Mouse (Mus musculus) spleen, adult 10 weeks (tissue): ENCODE data around the gene Htr1b. TPM values are rescaled to one million over a fixed set of nuclear protein-coding genes. Genes with fewer than 3 reads are reported as not detected.

ENCODE experiments used
- polyA plus RNA-seq: library from polyadenylated mRNA; stranded (reverse); fragments of 350-450 nt; fragmentation: Illumina TruSeq; extraction: RNeasy Lipid Tissue Mini Kit (QIAGEN cat#74804); gene quantifications from one replicate; pipeline ENCODE4 v1.2.3, GENCODE M21; 2015; ENCODE audit warnings: low replicate concordance; ENCODE audit not compliant: insufficient read depth

Gene Htr1b
- 0.21 TPM for polyA plus RNA-seq

GRCm38 (mm10) chr9:81633437-81633973 lies at the start of gene Htr1b:
Htr1b (minus strand) TSS chr9:81633828.

Other genes with a start within 250 kb of the Htr1b start
- gene Mei4, start 229.8 kb upstream of the Htr1b start, polyA plus RNA-seq, result 0.79 TPM